Mouse (Mus musculus): ENCODE data around the gene Kcnma1. TPM values are rescaled to one million over a fixed set of nuclear protein-coding genes. Genes with fewer than 3 reads are reported as not detected.

Gene Kcnma1
- polyA plus RNA-seq, 2 experiments, result 5.4 to 8.5 TPM

DNA sequence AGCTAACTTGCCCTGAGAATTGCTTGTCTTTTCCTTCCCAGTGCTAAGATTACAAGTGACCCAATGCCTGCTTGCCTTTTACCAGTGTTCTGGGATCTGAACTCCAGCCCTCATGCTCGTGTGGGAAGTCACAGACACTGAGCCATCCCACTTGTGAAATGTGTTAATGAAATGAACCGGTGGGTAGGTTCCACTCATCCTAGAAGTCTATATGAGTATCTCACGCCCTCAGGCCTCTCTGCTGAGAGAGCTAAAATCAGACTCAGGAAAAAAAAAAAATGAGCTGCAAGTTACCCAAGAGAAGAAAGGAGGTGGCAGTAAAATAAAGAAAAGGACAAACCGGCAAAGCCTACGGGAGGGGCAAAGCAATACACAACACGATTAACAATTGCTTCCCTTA, 295.6 kb downstream of the Kcnma1 start:
- no peak overlapping the region for H3K27ac ChIP-seq (replicated peaks; ENCODE audit: low read depth, low read length)
- no peaks in the 10 kb centered on the region for H3K9me3 ChIP-seq (ENCODE audit: control insufficient read depth, low read length)
- H3K36me3 ChIP-seq (ENCODE audit: control insufficient read depth, insufficient read depth, low read length), result no peaks in the 10 kb centered on the region
- H3K27me3 ChIP-seq (ENCODE audit: control insufficient read depth, insufficient read depth, low read length), result 0 out of 2 replicates have a peak, but pooled peaks cover 5% of the 10 kb centered on the region
- ATAC-seq (ENCODE audit: low FRiP score, low read depth) (no peak), DNase-seq (ENCODE audit: low spot score) (no peak)
- no peak for TF ChIP-seq POLR2A (IDR thresholded peaks at IDR 0.05; ENCODE audit: borderline replicate concordance, extremely low read depth, insufficient read depth, insufficient read length)
- H3K4me2 ChIP-seq (replicated peaks; ENCODE audit: low read depth, low read length, severe bottlenecking), result no peak overlapping the region
- H3K9ac ChIP-seq (ENCODE audit: low read depth, low read length, severe bottlenecking), result no peak overlapping the region
- H3K4me1 ChIP-seq (ENCODE audit: control insufficient read depth, insufficient read depth, low read length), result no peaks in the 10 kb centered on the region
- WGBS, result 77% methylated on average over 6 of the region's 6 CpGs
- H3K4me3 ChIP-seq (replicated peaks; ENCODE audit: low read length), result no peak overlapping the region

GRCm38 (mm10) chr14:23714396-23715131, 299.7 kb downstream of the Kcnma1 start:
- no peak overlapping the region for H3K9ac ChIP-seq (ENCODE audit: low read depth, low read length, severe bottlenecking)
- WGBS, result 69% methylated on average over 7 of the region's 7 CpGs
- H3K36me3 ChIP-seq (ENCODE audit: control insufficient read depth, insufficient read depth, low read length), result no peaks in the 10 kb centered on the region
- H3K4me1 ChIP-seq (ENCODE audit: control insufficient read depth, insufficient read depth, low read length), result peaks cover 19% of the 10 kb centered on the region
- H3K4me3 ChIP-seq (replicated peaks; ENCODE audit: low read length), result no peak overlapping the region
- no peak overlapping the region for H3K27ac ChIP-seq (replicated peaks; ENCODE audit: low read depth, low read length)
- H3K4me2 ChIP-seq (replicated peaks; ENCODE audit: low read depth, low read length, severe bottlenecking), result no peak overlapping the region
- TF ChIP-seq POLR2A (IDR thresholded peaks at IDR 0.05; ENCODE audit: borderline replicate concordance, extremely low read depth, insufficient read depth, insufficient read length), result no peak
- DNase-seq (ENCODE audit: low spot score), result peak; percentile 61
- peaks cover 6% of the 10 kb centered on the region; the same call in 1 of the 2 replicates for H3K27me3 ChIP-seq (ENCODE audit: control insufficient read depth, insufficient read depth, low read length)
- H3K9me3 ChIP-seq (ENCODE audit: control insufficient read depth, low read length), result no peaks in the 10 kb centered on the region
- ATAC-seq (ENCODE audit: low FRiP score, low read depth), result peak; percentile 84

GRCm38 (mm10) chr14:23712891-23713290, 301.4 kb downstream of the Kcnma1 start:
- Histone ChIP-seq H3K36me3 (ENCODE audit: control insufficient read depth, insufficient read depth, low read length) (no peaks in the 10 kb centered on the region), H3K9ac (ENCODE audit: low read depth, low read length, severe bottlenecking) (no peak overlapping the region), H3K4me3 (replicated peaks; ENCODE audit: low read length) (no peak overlapping the region), H3K9me3 (ENCODE audit: control insufficient read depth, low read length) (no peaks in the 10 kb centered on the region), H3K4me2 (replicated peaks; ENCODE audit: low read depth, low read length, severe bottlenecking) (no peak overlapping the region), H3K27ac (replicated peaks; ENCODE audit: low read depth, low read length) (no peak overlapping the region), H3K27me3 (ENCODE audit: control insufficient read depth, insufficient read depth, low read length) (peaks cover 11% of the 10 kb centered on the region; the same call in 1 of the 2 replicates), H3K4me1 (ENCODE audit: control insufficient read depth, insufficient read depth, low read length) (peaks cover 19% of the 10 kb centered on the region)
- DNase-seq (ENCODE audit: low spot score), result no peak
- no peak for TF ChIP-seq POLR2A (IDR thresholded peaks at IDR 0.05; ENCODE audit: borderline replicate concordance, extremely low read depth, insufficient read depth, insufficient read length)
- WGBS, result 44% methylated on average over 5 of the region's 5 CpGs
- no peak for ATAC-seq (ENCODE audit: low FRiP score, low read depth)

GRCm38 (mm10) chr14:23710954-23711353, 303.3 kb downstream of the Kcnma1 start:
- no peak for ATAC-seq (ENCODE audit: low FRiP score, low read depth)
- WGBS, result 77% methylated on average over 7 of the region's 7 CpGs
- no peak overlapping the region for H3K9ac ChIP-seq (ENCODE audit: low read depth, low read length, severe bottlenecking)
- no peak overlapping the region for H3K4me2 ChIP-seq (replicated peaks; ENCODE audit: low read depth, low read length, severe bottlenecking)
- peaks cover 13% of the 10 kb centered on the region; the same call in 1 of the 2 replicates for H3K27me3 ChIP-seq (ENCODE audit: control insufficient read depth, insufficient read depth, low read length)
- H3K9me3 ChIP-seq (ENCODE audit: control insufficient read depth, low read length), result no peaks in the 10 kb centered on the region
- TF ChIP-seq POLR2A (IDR thresholded peaks at IDR 0.05; ENCODE audit: borderline replicate concordance, extremely low read depth, insufficient read depth, insufficient read length), result no peak
- DNase-seq (ENCODE audit: low spot score), result no peak
- peaks cover 23% of the 10 kb centered on the region for H3K4me1 ChIP-seq (ENCODE audit: control insufficient read depth, insufficient read depth, low read length)
- no peak overlapping the region for H3K27ac ChIP-seq (replicated peaks; ENCODE audit: low read depth, low read length)
- no peak overlapping the region for H3K4me3 ChIP-seq (replicated peaks; ENCODE audit: low read length)
- H3K36me3 ChIP-seq (ENCODE audit: control insufficient read depth, insufficient read depth, low read length), result no peaks in the 10 kb centered on the region

GRCm38 (mm10) chr14:23706837-23707236, 307.5 kb downstream of the Kcnma1 start:
- no peak overlapping the region for H3K27ac ChIP-seq (replicated peaks; ENCODE audit: low read depth, low read length)
- H3K36me3 ChIP-seq (ENCODE audit: control insufficient read depth, insufficient read depth, low read length), result no peaks in the 10 kb centered on the region
- ATAC-seq (ENCODE audit: low FRiP score, low read depth), result peak; percentile 74
- H3K27me3 ChIP-seq (ENCODE audit: control insufficient read depth, insufficient read depth, low read length), result peaks cover 10% of the 10 kb centered on the region; the same call in 1 of the 2 replicates
- 53% methylated on average over 10 of the region's 10 CpGs for WGBS
- H3K9ac ChIP-seq (ENCODE audit: low read depth, low read length, severe bottlenecking), result no peak overlapping the region
- no peak for TF ChIP-seq POLR2A (IDR thresholded peaks at IDR 0.05; ENCODE audit: borderline replicate concordance, extremely low read depth, insufficient read depth, insufficient read length)
- peaks cover 26% of the 10 kb centered on the region for H3K4me1 ChIP-seq (ENCODE audit: control insufficient read depth, insufficient read depth, low read length)
- peak; percentile 37 for DNase-seq (ENCODE audit: low spot score)
- H3K4me3 ChIP-seq (replicated peaks; ENCODE audit: low read length), result no peak overlapping the region
- no peaks in the 10 kb centered on the region for H3K9me3 ChIP-seq (ENCODE audit: control insufficient read depth, low read length)
- H3K4me2 ChIP-seq (replicated peaks; ENCODE audit: low read depth, low read length, severe bottlenecking), result no peak overlapping the region

Measured in limb, embryonic 14.5 days (tissue).